9 mouse cellular contexts compared by ENCODE assay signal in genomic region chr6:84270518-84271165, GRCm38 (mm10).
DNase-seq lines count a peak whose midpoint lies in the region; ATAC-seq and TF ChIP-seq lines count a peak whose summit lies in the region.
"Had no signal": no experiment of that assay in that cellular context is flagged by ENCODE, and none has a peak within 500 bp of the region (broad histone marks: within the 10 kb centered on the region; RNA-seq: fewer than 3 reads in every experiment).

No protein-coding gene starts in this region.

- no peak overlapping the region for H3K4me2 ChIP-seq in intestine, embryonic 14.5 days (ENCODE audit: low read length)
- H3K4me2 ChIP-seq in intestine, embryonic 16.5 days (ENCODE audit: low read depth, low read length), result no peak overlapping the region
- H3K4me2 ChIP-seq in intestine, postnatal 0 days (replicated peaks; ENCODE audit: low read depth), result no peak overlapping the region
- H3K4me2 ChIP-seq: stomach, embryonic 15.5 days had no signal

- no peak overlapping the region for H3K27ac ChIP-seq in intestine, embryonic 14.5 days (ENCODE audit: low read depth)
- no peak overlapping the region for H3K27ac ChIP-seq in intestine, embryonic 16.5 days (ENCODE audit: low read length)
- H3K27ac ChIP-seq in intestine, postnatal 0 days (ENCODE audit: low read depth, low read length), result no peak overlapping the region
- H3K27ac ChIP-seq: stomach, embryonic 15.5 days had no signal

- ATAC-seq in intestine, embryonic 14.5 days (replicated peaks; ENCODE audit: low FRiP score, low TSS enrichment, low read depth), result no peak
- ATAC-seq in intestine, embryonic 16.5 days, result no peak
- ATAC-seq in intestine, postnatal 0 days, result no peak

- H3K9me3 ChIP-seq in intestine, embryonic 14.5 days (ENCODE audit: control insufficient read depth, low read length), result no peaks in the 10 kb centered on the region
- H3K9me3 ChIP-seq in intestine, embryonic 16.5 days (ENCODE audit: control insufficient read depth, low read length), result no peaks in the 10 kb centered on the region
- H3K9me3 ChIP-seq in intestine, postnatal 0 days (ENCODE audit: control insufficient read depth), result no peaks in the 10 kb centered on the region
- H3K9me3 ChIP-seq: stomach, embryonic 15.5 days had no signal

- H3K4me1 ChIP-seq in intestine, embryonic 14.5 days (replicated peaks; ENCODE audit: control insufficient read depth, insufficient read depth, low read length), result peaks cover 15% of the 10 kb centered on the region
- H3K4me1 ChIP-seq in intestine, embryonic 16.5 days (ENCODE audit: control insufficient read depth, insufficient read depth, low read length), result peaks cover 28% of the 10 kb centered on the region
- H3K4me1 ChIP-seq in intestine, postnatal 0 days (replicated peaks; ENCODE audit: control insufficient read depth, insufficient read depth, low read length), result 0 out of 2 replicates have a peak, but pooled peaks cover 4% of the 10 kb centered on the region

- no peaks in the 10 kb centered on the region for H3K27me3 ChIP-seq in intestine, embryonic 14.5 days (replicated peaks; ENCODE audit: control insufficient read depth, insufficient read depth, low read length)
- H3K27me3 ChIP-seq in intestine, embryonic 16.5 days (replicated peaks; ENCODE audit: control insufficient read depth, insufficient read depth, low read length), result no peaks in the 10 kb centered on the region
- H3K27me3 ChIP-seq in intestine, postnatal 0 days (replicated peaks; ENCODE audit: control insufficient read depth, insufficient read depth, low read length), result no peaks in the 10 kb centered on the region
- H3K27me3 ChIP-seq: stomach, embryonic 15.5 days had no signal

- H3K9ac ChIP-seq in intestine, embryonic 14.5 days (ENCODE audit: low read length), result no peak overlapping the region
- no peak overlapping the region for H3K9ac ChIP-seq in intestine, embryonic 16.5 days (ENCODE audit: low read depth, low read length)
- H3K9ac ChIP-seq in intestine, postnatal 0 days (ENCODE audit: low read depth, low read length), result no peak overlapping the region
- H3K9ac ChIP-seq: stomach, embryonic 15.5 days had no signal

- WGBS in intestine, embryonic 14.5 days, result 29% methylated on average over 12 of the region's 12 CpGs
- 43% methylated on average over 12 of the region's 12 CpGs for WGBS in intestine, embryonic 16.5 days
- WGBS in intestine, postnatal 0 days, result 37% methylated on average over 12 of the region's 12 CpGs

- no peaks in the 10 kb centered on the region for H3K36me3 ChIP-seq in intestine, embryonic 14.5 days (ENCODE audit: control insufficient read depth, insufficient read depth, low read length)
- no peaks in the 10 kb centered on the region for H3K36me3 ChIP-seq in intestine, embryonic 16.5 days (ENCODE audit: control insufficient read depth, insufficient read depth, low read length)
- no peaks in the 10 kb centered on the region for H3K36me3 ChIP-seq in intestine, postnatal 0 days (ENCODE audit: control insufficient read depth, insufficient read depth)
- H3K36me3 ChIP-seq: stomach, embryonic 15.5 days had no signal

- H3K4me3 ChIP-seq in intestine, embryonic 14.5 days (ENCODE audit: low read depth, low read length), result no peak overlapping the region
- no peak overlapping the region for H3K4me3 ChIP-seq in intestine, embryonic 16.5 days (ENCODE audit: low read length)
- no peak overlapping the region for H3K4me3 ChIP-seq in intestine, postnatal 0 days (ENCODE audit: low read depth, low read length)
- H3K4me3 ChIP-seq: stomach, embryonic 15.5 days had no signal

- peak; percentile 42 for DNase-seq in intestine, embryonic 14.5 days (ENCODE audit: low spot score)
- peak; percentile 71 for DNase-seq in gastrocnemius, postnatal 25 days
- peak; percentile 45 for DNase-seq in kidney, adult 9 months
- peak; percentile 31 for DNase-seq in ovary, postnatal 36 days (ENCODE audit: low spot score)
- DNase-seq in spleen, postnatal 4 days (ENCODE audit: low spot score in 2 of 2), result no peak
- no peak for DNase-seq in left cerebral cortex, adult 18-20 months (ENCODE audit: low spot score in 2 of 2)

- TF ChIP-seq CTCF in intestine, postnatal 0 days (IDR thresholded peaks at IDR 0.05; ENCODE audit: low read depth), result no peak

Comparison
In these comparisons a context has a peak if more than half of its experiments do, and no peak if none do; other contexts are left out.
1. DNase-seq: peak in intestine, embryonic 14.5 days (single experiment), gastrocnemius, postnatal 25 days (single experiment), kidney, adult 9 months (single experiment) and ovary, postnatal 36 days (single experiment); none in spleen, postnatal 4 days (0 of 2) and left cerebral cortex, adult 18-20 months (0 of 2).